Mouse (Mus musculus) cerebellum, adult 8-10 months (tissue): ENCODE measurements around the gene Cops9.

Source experiments
- DNase-seq: peaks from one replicate; pipeline ENCODE4 v3.0.0; 2022

Cops9 gene

GRCm38 (mm10) chr1:92646111-92646510 is 4.3 kb upstream of the Cops9 start:
- DNase-seq, result no peak

- DNase-seq, result no peak
Measured at GRCm38 (mm10) chr1:92644916-92645315, 3.1 kb upstream of the Cops9 start.

- no peak for DNase-seq
Measured at GRCm38 (mm10) chr1:92643691-92644090, 1.9 kb upstream of the Cops9 start.

- DNase-seq, result no peak
Measured at GRCm38 (mm10) chr1:92640393-92640792, 1.4 kb downstream of the Cops9 start.

GRCm38 (mm10) chr1:92638736-92639135 is 3.0 kb downstream of the Cops9 start:
- no peak for DNase-seq

GRCm38 (mm10) chr1:92638181-92638580 is 3.6 kb downstream of the Cops9 start:
- no peak for DNase-seq

- no peak for DNase-seq
Measured at GRCm38 (mm10) chr1:92637501-92638172, 4.1 kb downstream of the Cops9 start.

GRCm38 (mm10) chr1:92636676-92637075 is 5.1 kb downstream of the Cops9 start:
- no peak for DNase-seq

- no peak for DNase-seq
Measured at GRCm38 (mm10) chr1:92636015-92636414, 5.8 kb downstream of the Cops9 start.

GRCm38 (mm10) chr1:92634976-92635599 is 6.7 kb downstream of the Cops9 start:
- DNase-seq, result no peak

GRCm38 (mm10) chr1:92634569-92634968 is 7.2 kb downstream of the Cops9 start:
- DNase-seq, result no peak

- no peak for DNase-seq
Measured at GRCm38 (mm10) chr1:92633726-92634125, 8.1 kb downstream of the Cops9 start.

GRCm38 (mm10) chr1:92632948-92633347 is 8.8 kb downstream of the Cops9 start:
- no peak for DNase-seq

- no peak for DNase-seq
Measured at GRCm38 (mm10) chr1:92632196-92632595, 9.6 kb downstream of the Cops9 start.

GRCm38 (mm10) chr1:92628227-92628626 is 13.6 kb downstream of the Cops9 start:
- no peak for DNase-seq

- no peak for DNase-seq
Measured at GRCm38 (mm10) chr1:92618360-92618759, 23.4 kb downstream of the Cops9 start.

- DNase-seq, result no peak
Measured at GRCm38 (mm10) chr1:92617488-92617887, 24.3 kb downstream of the Cops9 start, which contains the start of gene Olfr12. Gene Olfr12, plus strand, starts transcription at chr1:92617788.

- DNase-seq, result no peak
Measured at GRCm38 (mm10) chr1:92616046-92616445, 25.7 kb downstream of the Cops9 start.

- DNase-seq, result no peak
Measured at GRCm38 (mm10) chr1:92614516-92614915, 27.3 kb downstream of the Cops9 start.

- DNase-seq, result no peak
Measured at GRCm38 (mm10) chr1:92613175-92613574, 28.6 kb downstream of the Cops9 start.

GRCm38 (mm10) chr1:92611008-92611407 is 30.8 kb downstream of the Cops9 start:
- DNase-seq, result peak; percentile 63

- no peak for DNase-seq
Measured at GRCm38 (mm10) chr1:92607711-92608110, 34.1 kb downstream of the Cops9 start.

GRCm38 (mm10) chr1:92605482-92605881 is 36.3 kb downstream of the Cops9 start, which contains the start of gene Olfr1410:
Gene Olfr1410, plus strand, starts transcription at chr1:92605782.
- no peak for DNase-seq

GRCm38 (mm10) chr1:92596019-92596418 is 45.8 kb downstream of the Cops9 start:
- DNase-seq, result no peak

GRCm38 (mm10) chr1:92594111-92594510 is 47.7 kb downstream of the Cops9 start, which contains the start of gene Olfr1411:
Gene Olfr1411, plus strand, starts transcription at chr1:92594411.
- no peak for DNase-seq
